Mouse (Mus musculus): ENCODE results near the gene Trpc4ap. TPM values are rescaled to one million over a fixed set of nuclear protein-coding genes. Genes with fewer than 3 reads are reported as not detected.
"Not testable (repeated sequence)": the region's sequence is repeated elsewhere in the genome, so short reads cannot be mapped to it uniquely, and the experiment has no call there.

The Trpc4ap gene
- total and polyA plus RNA-seq, 2 experiments, result 53.4 to 114 TPM

GRCm38 (mm10) chr2:155717082-155717990 lies 25.2 kb upstream of the Trpc4ap start:
- H3K4me1 ChIP-seq (ENCODE audit: control insufficient read depth, insufficient read depth, low read length), result no peaks in the 10 kb centered on the region
- H3K27me3 ChIP-seq (ENCODE audit: control insufficient read depth, insufficient read depth, low read length), result no peaks in the 10 kb centered on the region
- 85% methylated on average over 12 of the region's 12 CpGs for WGBS
- TF ChIP-seq POLR2A (IDR thresholded peaks at IDR 0.05; ENCODE audit: extremely low read depth, insufficient read depth, low read length) (no peak), CTCF (IDR thresholded peaks at IDR 0.05; ENCODE audit: low read depth, low read length) (no peak)
- H3K4me3 ChIP-seq (ENCODE audit: insufficient read depth, low read depth, low read length), result no peak overlapping the region
- peaks cover 27% of the 10 kb centered on the region for H3K36me3 ChIP-seq (ENCODE audit: control insufficient read depth, insufficient read depth, low read length)
- DNase-seq (ENCODE audit: extremely low read depth, low read depth, low spot score), result no peak
- no peak overlapping the region for H3K9ac ChIP-seq (ENCODE audit: low read depth, low read length)
- no peaks in the 10 kb centered on the region for H3K79me2 ChIP-seq (ENCODE audit: control insufficient read depth, insufficient read depth, low read length)
- H3K27ac ChIP-seq (replicated peaks; ENCODE audit: insufficient read depth, low read depth, low read length), result no peak overlapping the region

- H3K36me3 ChIP-seq (ENCODE audit: control insufficient read depth, insufficient read depth, low read length), result peaks cover 45% of the 10 kb centered on the region
- 87% methylated on average over 11 of the region's 11 CpGs for WGBS
- TF ChIP-seq CTCF (IDR thresholded peaks at IDR 0.05; ENCODE audit: low read depth, low read length) (no peak), POLR2A (IDR thresholded peaks at IDR 0.05; ENCODE audit: extremely low read depth, insufficient read depth, low read length) (no peak)
- no peak overlapping the region for H3K27ac ChIP-seq (replicated peaks; ENCODE audit: insufficient read depth, low read depth, low read length)
- no peak overlapping the region for H3K9ac ChIP-seq (ENCODE audit: low read depth, low read length)
- H3K4me3 ChIP-seq (ENCODE audit: insufficient read depth, low read depth, low read length), result no peak overlapping the region
- DNase-seq (ENCODE audit: extremely low read depth, low read depth, low spot score), result no peak
- no peaks in the 10 kb centered on the region for H3K4me1 ChIP-seq (ENCODE audit: control insufficient read depth, insufficient read depth, low read length)
- H3K27me3 ChIP-seq (ENCODE audit: control insufficient read depth, insufficient read depth, low read length), result no peaks in the 10 kb centered on the region
- H3K79me2 ChIP-seq (ENCODE audit: control insufficient read depth, insufficient read depth, low read length), result no peaks in the 10 kb centered on the region
Observed at GRCm38 (mm10) chr2:155710557-155710956, 18.4 kb upstream of the Trpc4ap start.

GRCm38 (mm10) chr2:155707251-155707650 lies 15.1 kb upstream of the Trpc4ap start:
- Histone ChIP-seq H3K4me3 (ENCODE audit: insufficient read depth, low read depth, low read length) (no peak overlapping the region), H3K36me3 (ENCODE audit: control insufficient read depth, insufficient read depth, low read length) (peaks cover 48% of the 10 kb centered on the region), H3K27ac (replicated peaks; ENCODE audit: insufficient read depth, low read depth, low read length) (no peak overlapping the region), H3K4me1 (ENCODE audit: control insufficient read depth, insufficient read depth, low read length) (no peaks in the 10 kb centered on the region), H3K79me2 (ENCODE audit: control insufficient read depth, insufficient read depth, low read length) (no peaks in the 10 kb centered on the region), H3K9ac (ENCODE audit: low read depth, low read length) (no peak overlapping the region), H3K27me3 (ENCODE audit: control insufficient read depth, insufficient read depth, low read length) (no peaks in the 10 kb centered on the region)
- no peak for DNase-seq (ENCODE audit: extremely low read depth, low read depth, low spot score)
- WGBS, result 84% methylated on average over 4 of the region's 4 CpGs
- TF ChIP-seq POLR2A (IDR thresholded peaks at IDR 0.05; ENCODE audit: extremely low read depth, insufficient read depth, low read length) (no peak), CTCF (IDR thresholded peaks at IDR 0.05; ENCODE audit: low read depth, low read length) (no peak)

- DNase-seq (ENCODE audit: extremely low read depth, low read depth, low spot score), result no peak
- Histone ChIP-seq H3K9ac (ENCODE audit: low read depth, low read length) (no peak overlapping the region), H3K79me2 (ENCODE audit: control insufficient read depth, insufficient read depth, low read length) (no peaks in the 10 kb centered on the region), H3K27ac (replicated peaks; ENCODE audit: insufficient read depth, low read depth, low read length) (no peak overlapping the region), H3K36me3 (ENCODE audit: control insufficient read depth, insufficient read depth, low read length) (peaks cover 24% of the 10 kb centered on the region), H3K4me1 (ENCODE audit: control insufficient read depth, insufficient read depth, low read length) (no peaks in the 10 kb centered on the region), H3K27me3 (ENCODE audit: control insufficient read depth, insufficient read depth, low read length) (no peaks in the 10 kb centered on the region), H3K4me3 (ENCODE audit: insufficient read depth, low read depth, low read length) (no peak overlapping the region)
- WGBS, result 81% methylated on average over 4 of the region's 4 CpGs
- no peak for TF ChIP-seq POLR2A (IDR thresholded peaks at IDR 0.05; ENCODE audit: extremely low read depth, insufficient read depth, low read length)
- TF ChIP-seq CTCF (IDR thresholded peaks at IDR 0.05; ENCODE audit: low read depth, low read length), result no peak
Observed at GRCm38 (mm10) chr2:155703630-155704029, 11.4 kb upstream of the Trpc4ap start.

- no peaks in the 10 kb centered on the region for H3K27me3 ChIP-seq (ENCODE audit: control insufficient read depth, insufficient read depth, low read length)
- H3K36me3 ChIP-seq (ENCODE audit: control insufficient read depth, insufficient read depth, low read length), result peaks cover 21% of the 10 kb centered on the region; the same call in 1 of the 2 replicates
- H3K4me1 ChIP-seq (ENCODE audit: control insufficient read depth, insufficient read depth, low read length), result no peaks in the 10 kb centered on the region
- no peak for DNase-seq (ENCODE audit: extremely low read depth, low read depth, low spot score)
- no peak overlapping the region for H3K4me3 ChIP-seq (ENCODE audit: insufficient read depth, low read depth, low read length)
- H3K27ac ChIP-seq (replicated peaks; ENCODE audit: insufficient read depth, low read depth, low read length), result no peak overlapping the region
- TF ChIP-seq POLR2A (IDR thresholded peaks at IDR 0.05; ENCODE audit: extremely low read depth, insufficient read depth, low read length) (no peak), CTCF (IDR thresholded peaks at IDR 0.05; ENCODE audit: low read depth, low read length) (no peak)
- H3K79me2 ChIP-seq (ENCODE audit: control insufficient read depth, insufficient read depth, low read length), result no peaks in the 10 kb centered on the region
- WGBS, result 90% methylated on average over 19 of the region's 19 CpGs
- H3K9ac ChIP-seq (ENCODE audit: low read depth, low read length), result no peak overlapping the region
Observed at GRCm38 (mm10) chr2:155701399-155701919, 9.3 kb upstream of the Trpc4ap start.

GRCm38 (mm10) chr2:155698443-155698842 lies 6.3 kb upstream of the Trpc4ap start:
- WGBS, result 90% methylated on average over 6 of the region's 6 CpGs
- H3K27ac ChIP-seq (replicated peaks; ENCODE audit: insufficient read depth, low read depth, low read length), result not testable (repeated sequence)

More at GRCm38 (mm10) chr2:155698443-155698842, 6.3 kb upstream of the Trpc4ap start:
- not testable (repeated sequence) for DNase-seq (ENCODE audit: extremely low read depth, low read depth, low spot score); H3K4me3 ChIP-seq (ENCODE audit: insufficient read depth, low read depth, low read length); H3K9ac ChIP-seq (ENCODE audit: low read depth, low read length); H3K4me1 ChIP-seq (ENCODE audit: control insufficient read depth, insufficient read depth, low read length); H3K27me3 ChIP-seq (ENCODE audit: control insufficient read depth, insufficient read depth, low read length); H3K79me2 ChIP-seq (ENCODE audit: control insufficient read depth, insufficient read depth, low read length); H3K36me3 ChIP-seq (ENCODE audit: control insufficient read depth, insufficient read depth, low read length)
